In genomic region chr2:97478175-97478924, GRCm38 (mm10) we compare ENCODE assay signal across 12 mouse cellular contexts.
DNase-seq lines count a peak whose midpoint lies in the region; ATAC-seq lines count a peak whose summit lies in the region.
"Had no signal": no experiment of that assay in that cellular context is flagged by ENCODE, and none has a peak within 500 bp of the region (broad histone marks: within the 10 kb centered on the region; RNA-seq: fewer than 3 reads in every experiment).

No protein-coding gene starts in this region.

- H3K9me3 ChIP-seq in forebrain, embryonic 14.5 days (replicated peaks; ENCODE audit: control insufficient read depth, low read length), result no peaks in the 10 kb centered on the region

- no peaks in the 10 kb centered on the region for H3K27me3 ChIP-seq in forebrain, embryonic 14.5 days (replicated peaks; ENCODE audit: control insufficient read depth, insufficient read depth, low read length)

- H3K36me3 ChIP-seq in forebrain, embryonic 14.5 days (ENCODE audit: control insufficient read depth, insufficient read depth, low read length), result no peaks in the 10 kb centered on the region

- H3K4me2 ChIP-seq in forebrain, embryonic 14.5 days (ENCODE audit: low read length), result peak overlapping the region; percentile 33

- WGBS in forebrain, embryonic 14.5 days, result 4% methylated on average over 10 of the region's 10 CpGs

- ATAC-seq in frontal cortex, adult (ENCODE audit: low TSS enrichment), result peak; percentile 75
- peak; percentile 96 for ATAC-seq in forebrain, embryonic 14.5 days

- H3K4me1 ChIP-seq in forebrain, embryonic 14.5 days (ENCODE audit: control insufficient read depth, insufficient read depth, low read length), result peaks cover 8% of the 10 kb centered on the region; the same call in 1 of the 2 replicates

- H3K9ac ChIP-seq in forebrain, embryonic 14.5 days (ENCODE audit: low read length), result no peak overlapping the region

- no peak for DNase-seq in frontal cortex, postnatal 10 days (ENCODE audit: low spot score in 2 of 2)
- DNase-seq in brain, adult 2 months (ENCODE audit: low read depth, low spot score), result peak; percentile 86
- DNase-seq in forebrain, embryonic 14.5 days (ENCODE audit: low spot score), result peak; percentile 84
- DNase-seq in mesoderm, embryonic 11.5 days (ENCODE audit: low read depth, low spot score), result peak; percentile 21
- DNase-seq in thymus, postnatal 25 days, result no peak
- no peak for DNase-seq in thymus, postnatal 10 days (ENCODE audit: low spot score in 2 of 2)
- DNase-seq in thymus, postnatal 14 days, result no peak
- DNase-seq: B cell, adult 2 months; heart, postnatal 10 days; kidney, postnatal 4 days; lung, adult 2 months had no signal

- H3K27ac ChIP-seq in forebrain, embryonic 14.5 days (ENCODE audit: low read depth, low read length), result peak overlapping the region; percentile 15; the same call in 1 of the 2 replicates

- peak overlapping the region; percentile 9 for H3K4me3 ChIP-seq in forebrain, embryonic 14.5 days (ENCODE audit: low read depth, low read length)

Comparison
In these comparisons a context has a peak if more than half of its experiments do, and no peak if none do; other contexts are left out.
1. DNase-seq: peak in brain, adult 2 months (single experiment), forebrain, embryonic 14.5 days (single experiment) and mesoderm, embryonic 11.5 days (single experiment); none in frontal cortex, postnatal 10 days (0 of 2), thymus, postnatal 25 days (single experiment), thymus, postnatal 10 days (0 of 2) and thymus, postnatal 14 days (single experiment).